Mouse (Mus musculus) limb, embryonic 12.5 days (tissue): Measurements from ENCODE around the gene Klhl22. TPM values are rescaled to one million over a fixed set of nuclear protein-coding genes. Genes with fewer than 3 reads are reported as not detected.

Source experiments
- ATAC-seq: fragments of 200-750 bp; cut with Nextera tagmentation; 2 replicates; pipeline ENCODE4 v1.8.0; 2017; ENCODE audit warnings: low read depth, moderate TSS enrichment; ENCODE audit not compliant: insufficient number of reproducible peaks, insufficient read depth, low FRiP score, low TSS enrichment
- H3K27ac ChIP-seq: fragments of 300-500 bp; sonication (generic); 2 replicates; pipeline ENCODE4 v1.5.1; 2016; ENCODE audit warnings: mild to moderate bottlenecking, moderate library complexity
- H3K27me3 ChIP-seq: fragments of 300-500 bp; sonication (generic); 2 replicates; pipeline ENCODE4 v1.6.1; 2016; ENCODE audit warnings: mild to moderate bottlenecking, moderate library complexity
- H3K36me3 ChIP-seq: fragments of 300-500 bp; sonication (generic); 2 replicates; pipeline ENCODE4 v1.6.1; 2016; ENCODE audit warnings: mild to moderate bottlenecking, moderate library complexity
- H3K4me1 ChIP-seq: fragments of 300-500 bp; sonication (generic); replicated peaks from 2 replicates; pipeline ENCODE4 v1.6.1; 2016
- H3K4me2 ChIP-seq: fragments of 300-500 bp; sonication (generic); 2 replicates; pipeline ENCODE4 v1.6.1; 2016; ENCODE audit warnings: mild to moderate bottlenecking, moderate library complexity
- H3K4me3 ChIP-seq: fragments of 300-500 bp; sonication (generic); replicated peaks from 2 replicates; pipeline ENCODE4 v1.5.1; 2016; ENCODE audit warnings: mild to moderate bottlenecking
- H3K9ac ChIP-seq: fragments of 300-500 bp; sonication (generic); replicated peaks from 2 replicates; pipeline ENCODE4 v1.6.1; 2016; ENCODE audit warnings: mild to moderate bottlenecking, moderate library complexity
- H3K9me3 ChIP-seq: fragments of 300-500 bp; sonication (generic); 2 replicates; pipeline ENCODE4 v1.6.1; 2016; ENCODE audit warnings: mild to moderate bottlenecking, moderate library complexity
- WGBS: fragments of 180-500 bp; shearing (Covaris S2); methylation state at CpG from one replicate; pipeline ENCODE4 v1.1.7; 2016; 5-methylcytosine and 5-hydroxymethylcytosine counted together
- polyA plus RNA-seq: library from polyadenylated mRNA; unstranded; fragments of >200 nt; fragmentation: Nextera tagmentation; extraction: Ambion mirVana; gene quantifications from 2 replicates; pipeline ENCODE4 v1.2.1, GENCODE M21; 2016

Klhl22 gene
- polyA plus RNA-seq, 1 experiment from 2014 or later: 87.7 TPM

GRCm38 (mm10) chr16:17833681-17834399, 74.4 kb downstream of the Klhl22 start:
- peak overlapping the region; percentile 67 for H3K4me3 ChIP-seq
- WGBS: under 1% methylated on average over 88 of the region's 103 CpGs
- 0 out of 2 replicates have a peak, but pooled peaks cover 5% of the 10 kb centered on the region for H3K36me3 ChIP-seq
- no peaks in the 10 kb centered on the region for H3K9me3 ChIP-seq
- H3K9ac ChIP-seq: peak overlapping the region; percentile 79
- peaks cover 81% of the 10 kb centered on the region for H3K27me3 ChIP-seq
- ATAC-seq: no peak
- H3K4me1 ChIP-seq: peaks cover 36% of the 10 kb centered on the region
- 0 out of 2 replicates have a peak overlapping the region, but pooled peaks have one; percentile 41 for H3K27ac ChIP-seq
- H3K4me2 ChIP-seq: peak overlapping the region; percentile 98

GRCm38 (mm10) chr16:17834543-17834942, 75.1 kb downstream of the Klhl22 start:
- Histone ChIP-seq H3K36me3 (0 out of 2 replicates have a peak, but pooled peaks cover 5% of the 10 kb centered on the region), H3K4me1 (peaks cover 33% of the 10 kb centered on the region), H3K4me2 (peak overlapping the region; percentile 98), H3K27ac (no peak overlapping the region), H3K27me3 (peaks cover 81% of the 10 kb centered on the region), H3K4me3 (peak overlapping the region; percentile 67; the same call in 1 of the 2 replicates), H3K9me3 (no peaks in the 10 kb centered on the region), H3K9ac (no peak overlapping the region)
- WGBS: 51% methylated on average over 7 of the region's 7 CpGs
- ATAC-seq: no peak

GRCm38 (mm10) chr16:17835481-17835880, 76.1 kb downstream of the Klhl22 start:
- no peak overlapping the region for H3K9ac ChIP-seq
- 56% methylated on average over 13 of the region's 13 CpGs for WGBS
- H3K27me3 ChIP-seq: peaks cover 77% of the 10 kb centered on the region
- peaks cover 11% of the 10 kb centered on the region; the same call in 1 of the 2 replicates for H3K36me3 ChIP-seq
- H3K4me1 ChIP-seq: peaks cover 27% of the 10 kb centered on the region
- no peak overlapping the region for H3K4me3 ChIP-seq
- H3K27ac ChIP-seq: no peak overlapping the region
- no peak for ATAC-seq
- no peaks in the 10 kb centered on the region for H3K9me3 ChIP-seq
- no peak overlapping the region for H3K4me2 ChIP-seq

GRCm38 (mm10) chr16:17838051-17838450, 78.6 kb downstream of the Klhl22 start, which contains the start of gene Car15:
TSS of gene Car15 (minus strand) at chr16:17838364.
- ATAC-seq: no peak
- 73% methylated on average over 6 of the region's 6 CpGs for WGBS
- H3K27ac ChIP-seq: no peak within 1 kb of the TSS
- H3K4me3 ChIP-seq: no peak within 1 kb of the TSS
- H3K36me3 ChIP-seq: peaks cover 37% of the 10 kb centered on the region
- no peaks in the 10 kb centered on the region for H3K9me3 ChIP-seq
- H3K4me2 ChIP-seq: no peak within 1 kb of the TSS
- peaks cover 51% of the 10 kb centered on the region for H3K27me3 ChIP-seq
- H3K4me1 ChIP-seq: peaks cover 10% of the 10 kb centered on the region
- no peak within 1 kb of the TSS for H3K9ac ChIP-seq

- Histone ChIP-seq H3K9me3 (no peaks in the 10 kb centered on the region), H3K27ac (no peak overlapping the region), H3K36me3 (peaks cover 56% of the 10 kb centered on the region), H3K4me2 (no peak overlapping the region), H3K9ac (no peak overlapping the region), H3K4me1 (no peaks in the 10 kb centered on the region), H3K4me3 (no peak overlapping the region), H3K27me3 (peaks cover 32% of the 10 kb centered on the region)
- 86% methylated on average over 4 of the region's 4 CpGs for WGBS
- ATAC-seq: no peak
Observed at GRCm38 (mm10) chr16:17839976-17840375, 80.6 kb downstream of the Klhl22 start.

GRCm38 (mm10) chr16:17842437-17842836, 83.0 kb downstream of the Klhl22 start:
- WGBS: 94% methylated on average over 7 of the region's 7 CpGs
- no peak overlapping the region for H3K9ac ChIP-seq
- H3K4me2 ChIP-seq: no peak overlapping the region

More at GRCm38 (mm10) chr16:17842437-17842836, 83.0 kb downstream of the Klhl22 start:
- H3K9me3 ChIP-seq: no peaks in the 10 kb centered on the region
- peaks cover 81% of the 10 kb centered on the region for H3K36me3 ChIP-seq
- H3K4me3 ChIP-seq: no peak overlapping the region
- H3K27me3 ChIP-seq: peaks cover 7% of the 10 kb centered on the region
- no peak overlapping the region for H3K27ac ChIP-seq
- H3K4me1 ChIP-seq: no peaks in the 10 kb centered on the region
- ATAC-seq: no peak

Other genes starting within 250 kb of the Klhl22 start
- 72.0 and 75.6 TPM in 2 replicates for gene Thap7, start 228.5 kb upstream of the Klhl22 start, polyA plus RNA-seq
- not detected in 2 replicates for gene Lrrc74b, start 198.4 kb upstream of the Klhl22 start, polyA plus RNA-seq
- 0.26 and 0.33 TPM in 2 replicates for gene P2rx6, start 197.7 kb upstream of the Klhl22 start, polyA plus RNA-seq
- 2.7 and 2.9 TPM in 2 replicates for gene Slc7a4, start 176.4 kb upstream of the Klhl22 start, polyA plus RNA-seq
- gene Smpd4, start 140.3 kb upstream of the Klhl22 start, polyA plus RNA-seq: 50.6 and 52.1 TPM in 2 replicates
- 8.2 and 11.9 TPM in 2 replicates for gene Ccdc74a, start 113.1 kb upstream of the Klhl22 start, polyA plus RNA-seq
- gene Med15, start 26.7 kb upstream of the Klhl22 start, polyA plus RNA-seq: 43.2 and 44.2 TPM in 2 replicates
- 41.0 and 46.3 TPM in 2 replicates for gene Scarf2, start 37.7 kb downstream of the Klhl22 start, polyA plus RNA-seq
- 0.27 and 0.56 TPM in 2 replicates for gene B830017H08Rik, start 73.5 kb downstream of the Klhl22 start, polyA plus RNA-seq
- gene Car15, start 78.7 kb downstream of the Klhl22 start, polyA plus RNA-seq: 2.9 and 3.6 TPM in 2 replicates
- gene Gm20518, start 132.1 kb downstream of the Klhl22 start, polyA plus RNA-seq: 0.31 and 0.36 TPM in 2 replicates
- gene Tssk1, start 134.6 kb downstream of the Klhl22 start, polyA plus RNA-seq: not detected in 2 replicates
- 102 and 105 TPM in 2 replicates for gene Dgcr2, start 138.9 kb downstream of the Klhl22 start, polyA plus RNA-seq
- gene Tssk2, start 139.0 kb downstream of the Klhl22 start, polyA plus RNA-seq: not detected in 2 replicates
- 50.6 and 54.7 TPM in 2 replicates for gene Ess2, start 151.7 kb downstream of the Klhl22 start, polyA plus RNA-seq
- not detected in 2 replicates for gene Gsc2, start 155.4 kb downstream of the Klhl22 start, polyA plus RNA-seq
- gene Slc25a1, start 168.6 kb downstream of the Klhl22 start, polyA plus RNA-seq: 79.5 and 83.0 TPM in 2 replicates
- gene Vpreb2, start 220.8 kb downstream of the Klhl22 start, polyA plus RNA-seq: not detected in 2 replicates